Mouse (Mus musculus): ENCODE measurements around the gene Unc13a.

Unc13a gene

GRCm38 (mm10) chr8:71579476-71579875 is 92.1 kb downstream of the Unc13a start:
- no peak for DNase-seq

DNA sequence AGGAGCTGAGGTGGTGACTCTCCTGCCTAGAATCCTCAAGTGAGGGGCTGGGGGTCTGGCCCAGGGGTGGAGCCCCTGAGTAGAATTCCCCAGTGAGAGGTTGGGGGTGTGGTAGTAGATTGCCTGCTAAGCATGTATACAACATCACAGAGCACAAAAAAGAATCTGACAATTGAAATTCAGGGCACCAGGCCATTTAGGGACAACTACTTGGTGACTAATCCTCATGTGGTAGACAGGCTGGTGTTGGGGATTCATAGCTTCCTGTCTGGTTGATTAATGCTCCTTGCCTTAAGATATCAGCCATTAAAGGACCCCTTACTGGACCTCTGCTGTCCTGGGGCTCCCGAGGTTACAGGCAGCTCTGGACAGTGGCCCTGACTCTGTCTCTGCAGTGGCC is 92.5 kb downstream of the Unc13a start:
- no peak for DNase-seq

GRCm38 (mm10) chr8:71577856-71578387 is 93.6 kb downstream of the Unc13a start:
- no peak for DNase-seq

GRCm38 (mm10) chr8:71575020-71575419 is 96.5 kb downstream of the Unc13a start:
- no peak for DNase-seq

DNA sequence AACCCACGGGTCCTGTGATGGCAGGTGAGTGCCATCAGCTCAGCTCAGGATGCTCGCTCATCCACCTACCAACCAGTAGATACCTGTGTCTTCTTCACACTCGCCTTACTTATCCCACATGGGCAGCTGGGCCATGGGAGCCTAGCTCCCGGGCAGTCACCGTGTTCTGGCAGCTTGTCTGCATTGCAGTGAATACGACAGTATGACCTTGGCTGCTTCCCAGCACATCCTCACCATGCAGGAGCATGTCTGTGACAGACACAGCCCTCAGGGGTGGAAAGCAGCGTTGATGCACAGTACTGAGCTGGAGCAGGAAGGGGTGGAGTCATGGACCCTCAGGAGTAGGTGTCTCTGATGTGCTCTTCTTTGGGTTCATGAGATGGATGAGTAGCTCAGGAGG is 97.1 kb downstream of the Unc13a start:
- no peak for DNase-seq

Data from cerebellum, adult 9-11 months (tissue).